Mouse (Mus musculus) heart, adult 2 months (tissue): Measurements from ENCODE around the gene Phactr1.

Experiments
- CTCF ChIP-seq: fragments of 200-600 bp; IDR thresholded peaks from 2 replicates; pipeline ENCODE4 v1.8.1; 2022; ENCODE audit warnings: antibody characterized with exemption, mild to moderate bottlenecking, moderate library complexity
- POLR2A ChIP-seq: fragments of 200-500 bp; IDR thresholded peaks from 2 replicates; pipeline ENCODE4 v1.6.1; 2011; ENCODE audit warnings: mild to moderate bottlenecking, low read depth, low read length, control low read depth; ENCODE audit not compliant: insufficient read depth

- TF ChIP-seq CTCF (no peak), POLR2A (no peak)
Measured at GRCm38 (mm10) chr13:42895980-42896379, 215.6 kb downstream of the Phactr1 start.
